ENCODE assay signal across 9 mouse cellular contexts in the genomic region with DNA sequence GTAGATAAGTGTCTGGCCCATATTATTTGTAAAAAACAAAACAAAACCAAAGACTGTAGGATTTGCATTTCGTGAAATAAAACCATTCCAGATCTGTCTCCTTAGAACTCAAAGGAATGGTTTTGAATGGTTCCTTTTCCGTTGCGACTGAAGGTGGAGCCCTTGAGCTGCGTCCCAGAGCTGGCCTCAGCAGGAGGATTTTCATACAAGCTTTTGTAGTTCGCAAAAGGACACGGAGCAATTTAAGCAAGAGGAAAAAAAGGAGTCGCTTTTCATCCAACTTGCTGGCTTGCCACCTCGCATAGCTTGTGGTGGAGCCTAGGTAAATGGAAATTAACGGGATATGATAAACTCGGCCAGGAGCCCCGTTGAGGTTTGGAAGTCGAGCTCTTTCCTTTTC.
DNase-seq lines count a peak whose midpoint lies in the region; ATAC-seq and TF ChIP-seq lines count a peak whose summit lies in the region.
"Had no signal": no experiment of that assay in that cellular context is flagged by ENCODE, and none has a peak within 500 bp of the region (broad histone marks: within the 10 kb centered on the region; RNA-seq: fewer than 3 reads in every experiment).

No protein-coding gene starts in this region.

- no peak overlapping the region for H3K27ac ChIP-seq in ES-Bruce4 (ENCODE audit: insufficient read depth, low read length)
- H3K27ac ChIP-seq in embryonic facial prominence, embryonic 13.5 days: no peak overlapping the region
- H3K27ac ChIP-seq in hindbrain, embryonic 10.5 days: no peak overlapping the region
- no peak overlapping the region for H3K27ac ChIP-seq in lung, embryonic 16.5 days (ENCODE audit: low read length)
- H3K27ac ChIP-seq: liver, embryonic 13.5 days had no signal

- no peaks in the 10 kb centered on the region for H3K4me1 ChIP-seq in ES-Bruce4 (ENCODE audit: control insufficient read depth, insufficient read depth, low read length)
- H3K4me1 ChIP-seq in embryonic facial prominence, embryonic 13.5 days: no peaks in the 10 kb centered on the region
- H3K4me1 ChIP-seq in hindbrain, embryonic 10.5 days (replicated peaks): no peaks in the 10 kb centered on the region
- no peaks in the 10 kb centered on the region for H3K4me1 ChIP-seq in lung, embryonic 16.5 days (replicated peaks; ENCODE audit: control insufficient read depth, insufficient read depth, low read length)
- H3K4me1 ChIP-seq: liver, embryonic 13.5 days had no signal

- TF ChIP-seq POLR2A in ES-Bruce4 (IDR thresholded peaks at IDR 0.05; ENCODE audit: insufficient read depth, low read length): no peak

- no peak for TF ChIP-seq EP300 in ES-Bruce4 (IDR thresholded peaks at IDR 0.05; ENCODE audit: insufficient read depth, low read depth, low read length)

- H3K4me3 ChIP-seq in ES-Bruce4 (ENCODE audit: low read depth, low read length): no peak overlapping the region
- H3K4me3 ChIP-seq in embryonic facial prominence, embryonic 13.5 days: peak overlapping the region; percentile 34
- peak overlapping the region; percentile 41 for H3K4me3 ChIP-seq in hindbrain, embryonic 10.5 days
- H3K4me3 ChIP-seq in lung, embryonic 16.5 days (ENCODE audit: low read length): peak overlapping the region; percentile 28
- H3K4me3 ChIP-seq: liver, embryonic 13.5 days had no signal

- H3K27me3 ChIP-seq in ES-Bruce4 (ENCODE audit: control insufficient read depth, insufficient read depth, low read length, poor library complexity, severe bottlenecking): no peaks in the 10 kb centered on the region
- H3K27me3 ChIP-seq in embryonic facial prominence, embryonic 13.5 days: no peaks in the 10 kb centered on the region
- no peaks in the 10 kb centered on the region for H3K27me3 ChIP-seq in hindbrain, embryonic 10.5 days (ENCODE audit: insufficient read depth, poor library complexity, severe bottlenecking)
- no peaks in the 10 kb centered on the region for H3K27me3 ChIP-seq in lung, embryonic 16.5 days (ENCODE audit: control insufficient read depth, insufficient read depth, low read depth, low read length)
- H3K27me3 ChIP-seq: liver, embryonic 13.5 days had no signal

- H3K36me3 ChIP-seq in ES-Bruce4 (ENCODE audit: control insufficient read depth, insufficient read depth, low read length, poor library complexity, severe bottlenecking): no peaks in the 10 kb centered on the region
- no peaks in the 10 kb centered on the region for H3K36me3 ChIP-seq in embryonic facial prominence, embryonic 13.5 days
- no peaks in the 10 kb centered on the region for H3K36me3 ChIP-seq in hindbrain, embryonic 10.5 days
- H3K36me3 ChIP-seq in lung, embryonic 16.5 days (ENCODE audit: control insufficient read depth, insufficient read depth, low read length): no peaks in the 10 kb centered on the region
- H3K36me3 ChIP-seq: liver, embryonic 13.5 days had no signal

- ATAC-seq in embryonic facial prominence, embryonic 13.5 days (ENCODE audit: insufficient number of reproducible peaks, insufficient read depth, low FRiP score, low TSS enrichment, low read depth): no peak
- no peak for ATAC-seq in lung, embryonic 16.5 days (ENCODE audit: low read depth)

- H3K4me2 ChIP-seq in embryonic facial prominence, embryonic 13.5 days: peak overlapping the region; percentile 52
- peak overlapping the region; percentile 49 for H3K4me2 ChIP-seq in lung, embryonic 16.5 days (ENCODE audit: low read depth, low read length)
- H3K4me2 ChIP-seq: liver, embryonic 13.5 days had no signal

- peak; percentile 68 for TF ChIP-seq CTCF in ES-Bruce4 (IDR thresholded peaks at IDR 0.05; ENCODE audit: low read depth, low read length)

- DNase-seq in adrenal gland, postnatal 10 days: peak; percentile 67
- DNase-seq in hindbrain, embryonic 10.5 days (ENCODE audit: low spot score): peak; percentile 67
- DNase-seq in layer of hippocampus, adult 9-10 months (ENCODE audit: low spot score): peak; percentile 46
- peak; percentile 68 for DNase-seq in right cerebral cortex, postnatal 25 days
- no peak for DNase-seq in thymus, adult 18-20 months
- DNase-seq: liver, embryonic 13.5 days had no signal

- no peaks in the 10 kb centered on the region for H3K9me3 ChIP-seq in ES-Bruce4 (replicated peaks; ENCODE audit: control insufficient read depth, insufficient read depth, low read length, poor library complexity, severe bottlenecking)
- no peaks in the 10 kb centered on the region for H3K9me3 ChIP-seq in embryonic facial prominence, embryonic 13.5 days
- no peaks in the 10 kb centered on the region for H3K9me3 ChIP-seq in hindbrain, embryonic 10.5 days
- no peaks in the 10 kb centered on the region for H3K9me3 ChIP-seq in lung, embryonic 16.5 days (ENCODE audit: control insufficient read depth, low read length)
- H3K9me3 ChIP-seq: liver, embryonic 13.5 days had no signal

- H3K9ac ChIP-seq in ES-Bruce4 (ENCODE audit: low read depth, poor library complexity, severe bottlenecking): no peak overlapping the region
- no peak overlapping the region for H3K9ac ChIP-seq in embryonic facial prominence, embryonic 13.5 days
- H3K9ac ChIP-seq in lung, embryonic 16.5 days (ENCODE audit: low read length): 0 out of 2 replicates have a peak overlapping the region, but pooled peaks have one; percentile 27
- H3K9ac ChIP-seq: liver, embryonic 13.5 days had no signal

- 1% methylated on average over 12 of the region's 12 CpGs for WGBS in embryonic facial prominence, embryonic 13.5 days
- 5% methylated on average over 12 of the region's 12 CpGs for WGBS in hindbrain, embryonic 10.5 days
- 3% methylated on average over 12 of the region's 12 CpGs for WGBS in lung, embryonic 16.5 days

Comparison
In these comparisons a context has a peak if more than half of its experiments do, and no peak if none do; other contexts are left out.
1. DNase-seq: peak in adrenal gland, postnatal 10 days (single experiment), hindbrain, embryonic 10.5 days (single experiment), layer of hippocampus, adult 9-10 months (single experiment) and right cerebral cortex, postnatal 25 days (single experiment); none in thymus, adult 18-20 months (0 of 2).